ENCODE assay signal across 8 mouse cellular contexts in genomic region chr7:19809369-19809768, GRCm38 (mm10). TPM values are rescaled to one million over a fixed set of nuclear protein-coding genes. Genes with fewer than 3 reads are reported as not detected.
DNase-seq lines count a peak whose midpoint lies in the region; ATAC-seq and TF ChIP-seq lines count a peak whose summit lies in the region.

No protein-coding gene starts in this region.

- peak overlapping the region; percentile 32; the same call in 1 of the 2 replicates for H3K4me2 ChIP-seq in lung, postnatal 0 days (replicated peaks; ENCODE audit: low read depth, low read length)
- H3K4me2 ChIP-seq in embryonic facial prominence, embryonic 12.5 days (replicated peaks) = peak overlapping the region; percentile 42
- H3K4me2 ChIP-seq in hindbrain, embryonic 15.5 days = peak overlapping the region; percentile 52

- no peak for DNase-seq in lung, postnatal 0 days (ENCODE audit: low spot score)
- no peak for DNase-seq in lung, adult 2 months
- DNase-seq in midbrain, embryonic 10.5 days (ENCODE audit: low spot score) = peak; percentile 35
- no peak for DNase-seq in spleen, postnatal 14 days (ENCODE audit: low spot score in 2 of 2)
- DNase-seq in frontal cortex, postnatal 10 days (ENCODE audit: low spot score in 2 of 2) = no peak
- no peak for DNase-seq in ovary, postnatal 10 days (ENCODE audit: low spot score)

- no peak overlapping the region for H3K9ac ChIP-seq in lung, postnatal 0 days (replicated peaks; ENCODE audit: low read depth)
- H3K9ac ChIP-seq in embryonic facial prominence, embryonic 12.5 days = no peak overlapping the region; the same call in 1 of the 2 replicates
- peak overlapping the region; percentile 40 for H3K9ac ChIP-seq in hindbrain, embryonic 15.5 days

- no peak for TF ChIP-seq POLR2A in lung, adult 2 months (IDR thresholded peaks at IDR 0.05; ENCODE audit: borderline replicate concordance, extremely low read depth, low read depth, low read length)

- ATAC-seq in lung, postnatal 0 days = peak; percentile 72
- ATAC-seq in embryonic facial prominence, embryonic 12.5 days (ENCODE audit: insufficient number of reproducible peaks, insufficient read depth, low FRiP score, low TSS enrichment) = 0 out of 2 replicates have a peak, but pooled peaks have one; percentile 59
- peak; percentile 77 for ATAC-seq in hindbrain, embryonic 15.5 days (ENCODE audit: low FRiP score, low read depth)

- H3K4me3 ChIP-seq in lung, postnatal 0 days (ENCODE audit: low read depth, low read length) = no peak overlapping the region
- no peak overlapping the region for H3K4me3 ChIP-seq in lung, adult 2 months (replicated peaks; ENCODE audit: extremely low read depth, low read depth, low read length)
- H3K4me3 ChIP-seq in embryonic facial prominence, embryonic 12.5 days = peak overlapping the region; percentile 21
- peak overlapping the region; percentile 29 for H3K4me3 ChIP-seq in hindbrain, embryonic 15.5 days
- peak overlapping the region; percentile 31 for H3K4me3 ChIP-seq in midbrain, embryonic 10.5 days

- H3K27me3 ChIP-seq in lung, postnatal 0 days (replicated peaks; ENCODE audit: insufficient read depth, low read length) = no peaks in the 10 kb centered on the region
- peaks cover 49% of the 10 kb centered on the region for H3K27me3 ChIP-seq in embryonic facial prominence, embryonic 12.5 days
- H3K27me3 ChIP-seq in hindbrain, embryonic 15.5 days = peaks cover 55% of the 10 kb centered on the region
- peaks cover 64% of the 10 kb centered on the region for H3K27me3 ChIP-seq in midbrain, embryonic 10.5 days (ENCODE audit: low read depth, poor library complexity, severe bottlenecking)

- H3K4me1 ChIP-seq in lung, postnatal 0 days (ENCODE audit: insufficient read depth, low read depth, low read length) = no peaks in the 10 kb centered on the region
- no peaks in the 10 kb centered on the region for H3K4me1 ChIP-seq in lung, adult 2 months (ENCODE audit: control insufficient read depth, insufficient read depth, low read length)
- H3K4me1 ChIP-seq in embryonic facial prominence, embryonic 12.5 days = peaks cover 6% of the 10 kb centered on the region; the same call in 1 of the 2 replicates
- peaks cover 18% of the 10 kb centered on the region for H3K4me1 ChIP-seq in hindbrain, embryonic 15.5 days (replicated peaks)
- peaks cover 17% of the 10 kb centered on the region for H3K4me1 ChIP-seq in midbrain, embryonic 10.5 days

- no peak for TF ChIP-seq EP300 in lung, postnatal 0 days (IDR thresholded peaks at IDR 0.05)

- whole genome bisulfite sequencing in lung, postnatal 0 days = 16% methylated on average over 27 of the region's 27 CpGs
- WGBS in lung, adult 2 months = 51% methylated on average over 27 of the region's 27 CpGs
- WGBS in embryonic facial prominence, embryonic 12.5 days = 3% methylated on average over 27 of the region's 27 CpGs
- WGBS in hindbrain, embryonic 15.5 days = 4% methylated on average over 27 of the region's 27 CpGs
- WGBS in midbrain, embryonic 10.5 days = 2% methylated on average over 27 of the region's 27 CpGs

- no peaks in the 10 kb centered on the region for H3K9me3 ChIP-seq in lung, postnatal 0 days (ENCODE audit: low read length)
- H3K9me3 ChIP-seq in embryonic facial prominence, embryonic 12.5 days = no peaks in the 10 kb centered on the region
- no peaks in the 10 kb centered on the region for H3K9me3 ChIP-seq in hindbrain, embryonic 15.5 days
- 0 out of 2 replicates have a peak, but pooled peaks cover 3% of the 10 kb centered on the region for H3K9me3 ChIP-seq in midbrain, embryonic 10.5 days (replicated peaks)

- peaks cover 9% of the 10 kb centered on the region for H3K36me3 ChIP-seq in lung, postnatal 0 days (ENCODE audit: insufficient read depth, low read length)
- H3K36me3 ChIP-seq in embryonic facial prominence, embryonic 12.5 days = no peaks in the 10 kb centered on the region
- H3K36me3 ChIP-seq in hindbrain, embryonic 15.5 days = no peaks in the 10 kb centered on the region
- no peaks in the 10 kb centered on the region for H3K36me3 ChIP-seq in midbrain, embryonic 10.5 days

- H3K27ac ChIP-seq in lung, postnatal 0 days (ENCODE audit: low read length) = no peak overlapping the region
- no peak overlapping the region for H3K27ac ChIP-seq in embryonic facial prominence, embryonic 12.5 days
- H3K27ac ChIP-seq in hindbrain, embryonic 15.5 days (replicated peaks) = no peak overlapping the region
- no peak overlapping the region for H3K27ac ChIP-seq in midbrain, embryonic 10.5 days (replicated peaks)

- no peak for TF ChIP-seq CTCF in lung, postnatal 0 days (IDR thresholded peaks at IDR 0.05)
- TF ChIP-seq CTCF in lung, adult 2 months (IDR thresholded peaks at IDR 0.05; ENCODE audit: insufficient read depth, low read length) = no peak

RNA-seq across cellular contexts. Expression of gene Cblc, which starts 12.8 kb away (rescaled TPM):
- 18.4 and 23.9 TPM in 2 replicates for polyA plus RNA-seq in lung, postnatal 0 days (2015; fragmentation: Nextera tagmentation; extraction: Ambion mirVana)
- polyA plus RNA-seq in lung, adult 2 months (2012; rRNA removed) = 16.1 and 21.9 TPM in 2 replicates
- polyA plus RNA-seq in embryonic facial prominence, embryonic 12.5 days (2016; fragmentation: Nextera tagmentation; extraction: Ambion mirVana) = 4.4 and 4.8 TPM in 2 replicates
- polyA plus RNA-seq in hindbrain, embryonic 15.5 days (2015; fragmentation: Nextera tagmentation; extraction: Ambion mirVana) = 0.37 TPM in 1 of 2 replicates, not detected in the other
- polyA plus RNA-seq in midbrain, embryonic 10.5 days (2016; fragmentation: Nextera tagmentation; extraction: Ambion mirVana) = 0.62 and 0.70 TPM in 2 replicates

RNA-seq across cellular contexts. Expression of gene Bcl3, which starts 13.2 kb away (rescaled TPM):
- polyA plus RNA-seq in lung, postnatal 0 days (2015; fragmentation: Nextera tagmentation; extraction: Ambion mirVana) = 8.3 and 20.0 TPM in 2 replicates
- 38.7 and 71.2 TPM in 2 replicates for polyA plus RNA-seq in lung, adult 2 months (2012; rRNA removed)
- polyA plus RNA-seq in embryonic facial prominence, embryonic 12.5 days (2016; fragmentation: Nextera tagmentation; extraction: Ambion mirVana) = 2.2 TPM in 2 replicates
- polyA plus RNA-seq in hindbrain, embryonic 15.5 days (2015; fragmentation: Nextera tagmentation; extraction: Ambion mirVana) = 0.92 and 1.4 TPM in 2 replicates
- polyA plus RNA-seq in midbrain, embryonic 10.5 days (2016; fragmentation: Nextera tagmentation; extraction: Ambion mirVana) = 1.1 and 1.8 TPM in 2 replicates

RNA-seq across cellular contexts. Expression of gene Bcam, which starts 38.6 kb away (rescaled TPM):
- 477 and 507 TPM in 2 replicates for polyA plus RNA-seq in lung, postnatal 0 days (2015; fragmentation: Nextera tagmentation; extraction: Ambion mirVana)
- 769 and 829 TPM in 2 replicates for polyA plus RNA-seq in lung, adult 2 months (2012; rRNA removed)
- polyA plus RNA-seq in embryonic facial prominence, embryonic 12.5 days (2016; fragmentation: Nextera tagmentation; extraction: Ambion mirVana) = 62.3 and 69.1 TPM in 2 replicates
- 20.0 and 20.7 TPM in 2 replicates for polyA plus RNA-seq in hindbrain, embryonic 15.5 days (2015; fragmentation: Nextera tagmentation; extraction: Ambion mirVana)
- polyA plus RNA-seq in midbrain, embryonic 10.5 days (2016; fragmentation: Nextera tagmentation; extraction: Ambion mirVana) = 25.3 and 32.2 TPM in 2 replicates

RNA-seq across cellular contexts. Expression of gene Gm19345, which starts 42.4 kb away (rescaled TPM):
- polyA plus RNA-seq in lung, postnatal 0 days (2015; fragmentation: Nextera tagmentation; extraction: Ambion mirVana) = 0.12 and 0.24 TPM in 2 replicates
- 0.52 TPM in 1 of 2 replicates, not detected in the other for polyA plus RNA-seq in lung, adult 2 months (2012; rRNA removed)
- polyA plus RNA-seq in embryonic facial prominence, embryonic 12.5 days (2016; fragmentation: Nextera tagmentation; extraction: Ambion mirVana) = 0.20 and 0.62 TPM in 2 replicates
- polyA plus RNA-seq in hindbrain, embryonic 15.5 days (2015; fragmentation: Nextera tagmentation; extraction: Ambion mirVana) = 15.7 and 17.1 TPM in 2 replicates
- polyA plus RNA-seq in midbrain, embryonic 10.5 days (2016; fragmentation: Nextera tagmentation; extraction: Ambion mirVana) = 0.14 TPM in 1 of 2 replicates, not detected in the other

RNA-seq across cellular contexts. Expression of gene Ceacam16, which starts 51.7 kb away (rescaled TPM):
- polyA plus RNA-seq in lung, postnatal 0 days (2015; fragmentation: Nextera tagmentation; extraction: Ambion mirVana) = 0.13 and 0.18 TPM in 2 replicates
- 0.90 and 2.5 TPM in 2 replicates for polyA plus RNA-seq in lung, adult 2 months (2012; rRNA removed)
- polyA plus RNA-seq in embryonic facial prominence, embryonic 12.5 days (2016; fragmentation: Nextera tagmentation; extraction: Ambion mirVana) = not detected in 2 replicates
- polyA plus RNA-seq in hindbrain, embryonic 15.5 days (2015; fragmentation: Nextera tagmentation; extraction: Ambion mirVana) = 0.92 and 2.0 TPM in 2 replicates
- polyA plus RNA-seq in midbrain, embryonic 10.5 days (2016; fragmentation: Nextera tagmentation; extraction: Ambion mirVana) = not detected in 2 replicates

Comparison
In these comparisons a context has a peak if more than half of its experiments do, and no peak if none do; other contexts are left out.
1. H3K4me3 ChIP-seq: peak in embryonic facial prominence, embryonic 12.5 days (single experiment), hindbrain, embryonic 15.5 days (single experiment) and midbrain, embryonic 10.5 days (single experiment); none in lung, postnatal 0 days (single experiment) and lung, adult 2 months (single experiment).
2. Peak in every context shown above with its lines, with median percentiles within 50 percentile points of each other: ATAC-seq and H3K4me2 ChIP-seq.